Mouse (Mus musculus) frontal cortex, postnatal 10 days (tissue): ENCODE measurements at regions not wholly inside any gene's neighbourhood (a gene's known extent, or its start where the extent isn't known, plus 50 kb on each side); places are given as distances from the start of the nearest gene placed in this dataset.

Experiments
- DNase-seq, 2 experiments: peaks; one replicate each; pipeline ENCODE4 v3.0.0; 2022; ENCODE audit warnings: low spot score in 2 of 2, mixed read lengths in 1 of 2

GRCm38 (mm10) chr2:7840612-7841011 lies 331.2 kb upstream of the Celf2 start:
- no peak for DNase-seq

GRCm38 (mm10) chr2:7837877-7838276 lies 328.5 kb upstream of the Celf2 start:
- DNase-seq = no peak

GRCm38 (mm10) chr2:7831239-7831638 lies 321.9 kb upstream of the Celf2 start:
- no peak for DNase-seq

- DNase-seq = no peak
These were observed 316.9 kb upstream of the Celf2 start for GRCm38 (mm10) chr2:7826272-7826671.

GRCm38 (mm10) chr2:7796415-7796814 lies 287.1 kb upstream of the Celf2 start:
- no peak for DNase-seq

DNA sequence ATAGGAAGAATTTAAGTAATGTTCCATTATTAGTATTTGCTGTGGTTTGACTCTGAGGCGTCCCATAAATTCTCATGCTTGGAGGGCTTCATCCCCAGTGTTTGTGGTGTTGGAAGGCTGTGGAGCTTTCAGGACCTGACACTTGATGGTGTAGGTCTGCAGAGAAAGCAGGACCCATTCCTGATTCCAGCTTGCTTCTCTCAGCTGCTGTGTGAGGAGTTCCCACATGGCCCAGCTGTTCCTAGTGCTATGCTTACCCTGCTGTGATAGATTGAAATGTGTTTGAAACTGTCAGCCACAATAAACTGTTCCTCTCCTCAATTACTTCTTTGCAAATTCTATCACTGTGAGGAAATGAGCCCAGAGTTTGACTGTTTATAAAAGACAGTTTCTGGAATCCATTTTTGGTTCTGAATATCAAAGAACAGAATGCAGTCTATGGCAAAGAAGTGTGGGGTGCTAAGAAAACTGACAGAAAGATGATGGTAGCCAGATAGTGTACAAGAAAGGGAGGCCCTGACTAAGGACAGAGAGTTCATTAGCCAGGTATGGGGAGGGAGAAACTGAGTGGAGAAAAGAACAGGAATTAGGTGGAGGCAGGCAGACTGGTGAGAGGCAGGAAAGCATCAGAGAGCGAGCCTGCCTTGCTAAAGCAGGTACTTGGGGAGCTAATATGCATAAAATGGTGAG lies 283.2 kb upstream of the Celf2 start:
- DNase-seq = no peak

GRCm38 (mm10) chr2:7778610-7779009 lies 269.2 kb upstream of the Celf2 start:
- no peak for DNase-seq

DNA sequence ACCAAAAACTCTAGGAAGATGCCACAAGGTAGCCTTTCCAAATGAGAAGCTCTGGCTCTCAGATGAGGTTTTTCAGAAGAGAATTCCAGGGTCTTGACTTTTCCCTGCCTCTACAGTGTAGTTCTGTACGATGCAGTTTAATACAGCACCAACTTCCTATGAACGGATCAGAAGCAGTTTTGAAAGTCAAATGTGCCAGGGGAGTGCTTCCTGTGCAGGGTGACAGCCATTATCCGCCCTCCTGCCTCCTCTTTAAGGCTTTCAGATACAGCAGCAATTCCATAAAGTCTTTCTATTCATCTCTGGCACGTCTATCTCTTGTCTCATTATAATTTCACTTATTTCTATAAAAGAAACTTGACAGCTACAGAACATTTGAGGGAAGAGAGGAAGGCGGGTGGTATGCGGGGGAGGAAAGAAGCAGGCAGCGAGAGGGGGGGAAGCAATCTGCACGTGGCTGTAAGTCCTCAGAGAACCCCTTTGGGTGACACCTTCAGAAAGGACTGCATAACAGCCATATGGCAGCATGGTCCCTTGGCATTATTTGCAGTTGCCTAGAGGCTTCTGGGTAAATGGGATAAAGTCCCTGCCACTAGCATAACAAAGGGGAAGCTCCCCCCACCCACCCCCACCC lies 224.9 kb upstream of the Celf2 start:
- DNase-seq = peak; percentile 65 to 82

DNA sequence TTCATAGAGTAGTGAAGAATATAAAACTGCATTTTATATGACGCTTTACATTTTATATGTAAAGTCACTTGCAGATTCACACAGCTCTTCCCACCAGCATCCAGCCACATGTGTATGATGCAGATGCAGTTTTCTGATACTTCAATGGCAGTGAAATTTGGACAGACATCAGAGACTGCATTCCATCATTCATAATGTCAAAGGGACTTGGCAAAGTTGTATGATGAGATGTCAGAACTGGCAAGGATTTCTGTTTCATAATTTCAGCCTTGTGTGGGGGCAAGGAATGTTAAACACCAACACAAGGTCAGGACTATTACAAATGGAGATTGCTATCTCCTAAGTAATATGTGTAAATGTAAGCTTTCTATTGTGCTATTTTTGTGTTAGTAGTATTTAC lies 221.6 kb upstream of the Celf2 start:
- no peak for DNase-seq

DNA sequence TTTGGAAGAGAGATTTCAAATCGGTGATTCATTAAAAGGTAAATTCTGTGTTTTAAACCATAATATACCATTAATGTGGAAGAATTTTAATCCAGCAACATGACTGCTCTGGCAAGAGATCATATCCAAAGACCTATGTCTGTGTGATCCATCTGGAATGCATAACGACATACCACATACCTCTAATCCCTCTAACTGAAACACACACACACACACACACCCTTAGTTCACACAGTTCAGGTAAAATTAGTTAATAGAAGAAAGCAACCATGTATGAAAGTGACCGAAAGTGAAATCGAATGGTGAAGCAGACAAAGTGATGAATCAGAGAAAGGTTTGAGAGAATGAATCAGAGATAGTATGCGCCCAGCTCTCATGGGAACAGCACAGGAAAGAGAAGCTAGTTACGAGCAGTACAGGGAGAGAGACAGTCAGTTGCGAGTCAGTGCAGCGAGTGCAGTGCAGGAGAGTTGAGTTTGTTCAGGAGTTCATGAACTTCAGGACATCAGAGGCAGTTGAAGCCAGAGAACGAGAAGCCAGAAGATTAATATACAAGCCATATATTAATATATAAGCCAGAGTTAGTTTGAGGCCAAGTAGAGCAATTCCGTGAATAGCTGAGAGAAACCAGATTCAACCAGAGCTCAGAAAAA lies 213.0 kb upstream of the Celf2 start:
- DNase-seq = no peak

- no peak for DNase-seq
These were observed 201.7 kb upstream of the Celf2 start for GRCm38 (mm10) chr2:7711046-7711445.

- DNase-seq = no peak
These were observed 201.1 kb upstream of the Celf2 start for GRCm38 (mm10) chr2:7710476-7710875.

DNA sequence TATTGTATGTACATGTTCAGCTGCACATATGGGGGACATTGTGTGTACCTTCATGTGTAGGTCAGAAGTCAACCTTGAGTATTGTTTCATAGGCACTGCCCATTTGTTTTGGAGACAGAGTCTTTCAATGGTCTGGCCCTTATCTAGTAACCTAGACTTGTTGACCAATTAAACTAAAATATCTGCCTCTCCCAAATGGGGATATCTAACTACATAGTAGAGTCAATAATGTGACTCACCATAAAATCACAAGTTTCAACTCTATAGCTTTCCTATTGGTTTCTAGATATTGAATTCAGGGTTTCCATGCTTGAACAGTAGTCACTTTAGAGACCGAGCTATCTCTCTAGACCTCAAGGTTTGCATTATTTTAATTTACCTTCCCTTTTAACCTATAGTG lies 174.0 kb upstream of the Celf2 start:
- no peak for DNase-seq

DNA sequence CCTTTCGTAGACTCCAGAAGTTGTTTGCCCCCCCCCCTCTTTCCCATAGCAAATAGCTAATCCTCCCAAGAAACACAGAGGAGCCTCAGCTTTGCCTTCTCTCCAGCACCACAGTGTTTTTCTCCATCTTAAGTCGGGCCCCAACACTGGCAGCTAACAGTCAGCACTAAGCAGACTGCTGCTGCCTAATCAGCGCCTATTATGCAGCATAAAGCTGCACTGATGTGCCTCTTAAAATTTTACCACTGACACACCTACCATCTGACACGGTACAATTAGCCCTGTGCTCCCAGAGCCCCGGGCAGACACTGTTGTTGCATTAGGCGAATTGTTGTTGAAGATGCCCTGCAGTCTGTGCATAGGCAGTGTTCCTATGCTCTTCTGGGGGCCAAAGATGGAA lies 131.5 kb upstream of the Celf2 start:
- DNase-seq = no peak

GRCm38 (mm10) chr2:7622716-7623285 lies 113.4 kb upstream of the Celf2 start:
- no peak for DNase-seq

DNA sequence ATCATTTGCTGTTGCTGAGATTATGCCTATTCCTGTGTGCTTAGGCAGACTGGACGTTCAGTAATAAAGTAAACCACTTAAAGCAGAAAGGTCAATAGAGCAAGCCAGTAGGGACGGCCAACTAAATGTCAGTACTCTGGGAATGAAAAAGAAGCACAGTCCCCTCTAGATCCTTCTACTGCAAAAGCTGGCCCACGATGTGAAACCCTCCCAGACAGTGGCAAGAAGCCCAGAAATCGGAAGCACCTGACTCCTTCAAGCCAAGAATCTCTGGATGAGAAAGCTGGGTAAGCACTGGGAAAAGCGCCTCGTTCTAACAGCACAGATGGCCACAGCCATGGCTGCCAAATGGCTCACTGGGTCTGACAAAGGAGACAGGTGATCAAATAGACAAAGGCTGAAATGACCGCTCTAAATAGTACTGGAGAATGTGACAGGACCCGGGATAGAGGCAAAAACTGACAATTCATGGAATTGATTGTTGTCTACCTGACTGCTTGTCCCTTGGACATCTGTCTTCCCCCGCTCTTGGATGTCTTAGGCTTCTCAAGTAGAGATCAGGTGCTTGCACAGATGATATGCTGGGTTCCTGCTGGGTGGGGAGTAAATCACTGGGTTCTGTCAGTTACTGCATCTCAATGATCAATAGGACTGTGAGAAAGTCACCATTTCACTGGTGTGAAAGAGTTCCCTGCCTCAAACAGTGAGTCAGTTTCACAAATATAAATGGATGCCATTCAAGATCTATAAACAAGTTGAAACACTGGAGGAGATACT lies 110.7 kb upstream of the Celf2 start:
- peak; percentile 30 to 32 for DNase-seq

- no peak for DNase-seq
These were observed 68.8 kb upstream of the Celf2 start for GRCm38 (mm10) chr2:7578196-7578595.
